Mouse (Mus musculus) limb, embryonic 10.5 days (tissue): ENCODE data around the gene Trim66. TPM values are rescaled to one million over a fixed set of nuclear protein-coding genes. Genes with fewer than 3 reads are reported as not detected.
A peak's percentile ranks its signal among the peaks of the same experiment; 100 is the strongest.

Source experiments
- DNase-seq: peaks from one replicate; pipeline ENCODE4 v3.0.0-alpha.2; 2017; ENCODE audit warnings: low spot score
- H3K27ac ChIP-seq: fragments of 300-500 bp; sonication (generic); 2 replicates; pipeline ENCODE4 v1.5.1; 2016; ENCODE audit warnings: mild to moderate bottlenecking
- H3K27me3 ChIP-seq: fragments of 300-500 bp; sonication (generic); 2 replicates; pipeline ENCODE4 v1.6.1; 2016; ENCODE audit warnings: low read depth, mild to moderate bottlenecking; ENCODE audit not compliant: poor library complexity, severe bottlenecking
- H3K36me3 ChIP-seq: fragments of 300-500 bp; sonication (generic); 2 replicates; pipeline ENCODE4 v1.6.1; 2016; ENCODE audit warnings: mild to moderate bottlenecking, moderate library complexity
- H3K4me1 ChIP-seq: fragments of 300-500 bp; sonication (generic); 2 replicates; pipeline ENCODE4 v1.6.1; 2016
- H3K4me3 ChIP-seq: fragments of 300-500 bp; sonication (generic); 2 replicates; pipeline ENCODE4 v1.5.1; 2016; ENCODE audit warnings: mild to moderate bottlenecking, moderate library complexity
- H3K9me3 ChIP-seq: fragments of 300-500 bp; sonication (generic); replicated peaks from 2 replicates; pipeline ENCODE4 v1.6.1; 2016; ENCODE audit warnings: mild to moderate bottlenecking
- WGBS: fragments of 180-500 bp; shearing (Covaris S2); methylation state at CpG from one replicate; pipeline ENCODE4 v1.1.7; 2016; 5-methylcytosine and 5-hydroxymethylcytosine counted together
- polyA plus RNA-seq: library from polyadenylated mRNA; unstranded; fragments of >200 nt; fragmentation: Nextera tagmentation; extraction: Ambion mirVana; gene quantifications from 2 replicates; pipeline ENCODE4 v1.2.1, GENCODE M21; 2016

Gene Trim66
- polyA plus RNA-seq, 1 experiment from 2014 or later = 0.05 TPM

DNA sequence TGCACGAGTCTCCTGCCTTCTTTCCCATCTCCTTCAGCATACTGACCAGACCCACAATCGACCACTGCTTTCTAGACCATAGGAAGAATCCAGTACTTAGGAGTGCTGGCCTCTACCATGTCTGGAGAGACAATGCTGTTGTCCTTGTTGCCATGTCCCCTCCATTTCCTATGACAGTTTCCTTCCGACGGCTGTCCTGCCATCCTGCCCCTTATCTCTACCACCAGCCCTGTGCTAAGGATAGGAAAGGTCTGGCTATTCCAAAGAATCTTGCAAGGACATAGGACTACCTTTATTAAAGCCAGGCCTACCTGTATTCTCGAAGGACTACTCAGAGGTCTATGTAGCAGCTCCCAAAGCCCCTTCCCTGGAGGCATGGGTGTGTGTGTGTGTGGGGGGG lies 23.6 kb upstream of the Trim66 start:
- Histone ChIP-seq H3K36me3 (peaks cover 89% of the 10 kb centered on the region), H3K27me3 (no peaks in the 10 kb centered on the region), H3K27ac (no peak overlapping the region), H3K4me1 (no peaks in the 10 kb centered on the region), H3K4me3 (no peak overlapping the region), H3K9me3 (no peaks in the 10 kb centered on the region)
- no peak for DNase-seq
- WGBS = 87% methylated on average over 5 of the region's 5 CpGs

- peaks cover 89% of the 10 kb centered on the region for H3K36me3 ChIP-seq
- no peak overlapping the region for H3K4me3 ChIP-seq
- no peak overlapping the region for H3K27ac ChIP-seq
- no peaks in the 10 kb centered on the region for H3K27me3 ChIP-seq
- no peaks in the 10 kb centered on the region for H3K4me1 ChIP-seq
- no peaks in the 10 kb centered on the region for H3K9me3 ChIP-seq
- no peak for DNase-seq
- 83% methylated on average over 2 of the region's 2 CpGs for WGBS
Observed at GRCm38 (mm10) chr7:109529741-109530140, 21.8 kb upstream of the Trim66 start.

GRCm38 (mm10) chr7:109528356-109528755 lies 20.4 kb upstream of the Trim66 start:
- Histone ChIP-seq H3K27ac (no peak overlapping the region), H3K9me3 (no peaks in the 10 kb centered on the region), H3K36me3 (peaks cover 89% of the 10 kb centered on the region), H3K4me1 (no peaks in the 10 kb centered on the region), H3K4me3 (no peak overlapping the region), H3K27me3 (no peaks in the 10 kb centered on the region)
- WGBS = 21% methylated on average over 3 of the region's 3 CpGs
- peak; percentile 61 for DNase-seq

DNA sequence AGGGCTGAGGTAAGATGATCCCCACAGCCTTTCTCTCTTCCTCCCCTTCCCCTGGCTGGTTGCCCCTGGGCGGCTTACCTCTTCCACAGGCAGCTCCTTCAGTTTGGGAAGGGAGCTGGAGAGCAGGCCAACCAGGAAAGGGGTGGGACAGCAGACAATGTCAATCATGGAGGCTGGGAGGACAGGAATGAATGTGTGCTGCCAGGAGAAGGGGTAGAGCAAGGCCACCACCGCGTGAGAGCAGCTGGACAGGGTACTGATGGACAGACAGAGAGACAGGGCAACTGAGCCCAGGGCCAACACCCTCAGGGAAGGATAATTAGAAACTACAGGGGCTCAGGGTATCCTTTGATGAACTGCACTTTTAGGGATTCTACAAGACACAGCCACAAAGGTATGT lies 19.6 kb upstream of the Trim66 start:
- no peaks in the 10 kb centered on the region for H3K4me1 ChIP-seq
- 65% methylated on average over 3 of the region's 3 CpGs for WGBS
- H3K27me3 ChIP-seq = no peaks in the 10 kb centered on the region
- H3K9me3 ChIP-seq = no peaks in the 10 kb centered on the region
- no peak overlapping the region for H3K4me3 ChIP-seq
- H3K36me3 ChIP-seq = peaks cover 91% of the 10 kb centered on the region
- no peak overlapping the region for H3K27ac ChIP-seq
- no peak for DNase-seq

- Histone ChIP-seq H3K27me3 (no peaks in the 10 kb centered on the region), H3K27ac (no peak overlapping the region), H3K9me3 (no peaks in the 10 kb centered on the region), H3K4me1 (peaks cover 3% of the 10 kb centered on the region), H3K36me3 (peaks cover 91% of the 10 kb centered on the region), H3K4me3 (no peak overlapping the region)
- no peak for DNase-seq
- WGBS = 65% methylated on average over 16 of the region's 16 CpGs
Observed at GRCm38 (mm10) chr7:109525740-109526663, 18.1 kb upstream of the Trim66 start.

GRCm38 (mm10) chr7:109524763-109525162 lies 16.8 kb upstream of the Trim66 start:
- WGBS = 90% methylated on average over 3 of the region's 3 CpGs

DNA sequence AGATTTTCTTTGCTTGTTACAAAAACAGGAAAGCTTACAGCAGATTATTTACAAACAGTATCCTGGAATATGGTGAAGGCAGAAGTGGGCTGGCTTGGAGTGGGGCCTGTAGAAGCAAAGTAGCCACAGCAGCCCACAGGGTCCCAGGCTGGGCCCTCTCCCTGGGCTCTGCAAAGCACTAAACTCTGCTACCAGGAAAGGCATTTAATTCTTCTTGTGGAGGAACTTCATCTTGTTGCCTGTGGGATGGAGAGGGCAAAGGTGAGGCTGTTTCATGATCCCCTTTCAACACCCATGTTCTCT lies 16.5 kb upstream of the Trim66 start:
- peaks cover 89% of the 10 kb centered on the region for H3K36me3 ChIP-seq
- no peak for DNase-seq

More at GRCm38 (mm10) chr7:109524763-109525162, 16.8 kb upstream of the Trim66 start:
- Histone ChIP-seq H3K4me3 (no peak overlapping the region), H3K27ac (no peak overlapping the region), H3K4me1 (peaks cover 16% of the 10 kb centered on the region), H3K36me3 (peaks cover 91% of the 10 kb centered on the region), H3K9me3 (no peaks in the 10 kb centered on the region), H3K27me3 (no peaks in the 10 kb centered on the region)
- no peak for DNase-seq

GRCm38 (mm10) chr7:109523741-109524441 lies 16.0 kb upstream of the Trim66 start:
- no peaks in the 10 kb centered on the region for H3K9me3 ChIP-seq
- peaks cover 89% of the 10 kb centered on the region for H3K36me3 ChIP-seq
- H3K4me3 ChIP-seq = no peak overlapping the region
- H3K27me3 ChIP-seq = no peaks in the 10 kb centered on the region
- H3K4me1 ChIP-seq = peaks cover 16% of the 10 kb centered on the region
- DNase-seq = no peak
- H3K27ac ChIP-seq = no peak overlapping the region
- WGBS = 52% methylated on average over 6 of the region's 6 CpGs

More for the DNA sequence above, 16.5 kb upstream of the Trim66 start:
- Histone ChIP-seq H3K27me3 (no peaks in the 10 kb centered on the region), H3K9me3 (no peaks in the 10 kb centered on the region), H3K27ac (no peak overlapping the region), H3K4me1 (peaks cover 16% of the 10 kb centered on the region), H3K4me3 (no peak overlapping the region)

GRCm38 (mm10) chr7:109523304-109523703 lies 15.4 kb upstream of the Trim66 start:
- WGBS = 61% methylated on average over 2 of the region's 2 CpGs
- H3K4me3 ChIP-seq = no peak overlapping the region
- peaks cover 86% of the 10 kb centered on the region for H3K36me3 ChIP-seq
- no peak for DNase-seq
- H3K27me3 ChIP-seq = no peaks in the 10 kb centered on the region
- no peaks in the 10 kb centered on the region for H3K9me3 ChIP-seq
- peaks cover 16% of the 10 kb centered on the region for H3K4me1 ChIP-seq
- no peak overlapping the region for H3K27ac ChIP-seq

GRCm38 (mm10) chr7:109522084-109522483 lies 14.2 kb upstream of the Trim66 start:
- H3K4me3 ChIP-seq = no peak overlapping the region
- peaks cover 24% of the 10 kb centered on the region for H3K4me1 ChIP-seq
- no peaks in the 10 kb centered on the region for H3K9me3 ChIP-seq
- peaks cover 73% of the 10 kb centered on the region for H3K36me3 ChIP-seq
- H3K27me3 ChIP-seq = no peaks in the 10 kb centered on the region
- 83% methylated on average over 5 of the region's 5 CpGs for WGBS
- H3K27ac ChIP-seq = no peak overlapping the region
- DNase-seq = no peak

GRCm38 (mm10) chr7:109519936-109520335 lies 12.0 kb upstream of the Trim66 start:
- Histone ChIP-seq H3K27me3 (no peaks in the 10 kb centered on the region), H3K9me3 (no peaks in the 10 kb centered on the region), H3K27ac (peak overlapping the region; percentile 98), H3K4me1 (peaks cover 24% of the 10 kb centered on the region), H3K36me3 (peaks cover 52% of the 10 kb centered on the region), H3K4me3 (peak overlapping the region; percentile 98)
- 7% methylated on average over 10 of the region's 10 CpGs for WGBS
- no peak for DNase-seq

DNA sequence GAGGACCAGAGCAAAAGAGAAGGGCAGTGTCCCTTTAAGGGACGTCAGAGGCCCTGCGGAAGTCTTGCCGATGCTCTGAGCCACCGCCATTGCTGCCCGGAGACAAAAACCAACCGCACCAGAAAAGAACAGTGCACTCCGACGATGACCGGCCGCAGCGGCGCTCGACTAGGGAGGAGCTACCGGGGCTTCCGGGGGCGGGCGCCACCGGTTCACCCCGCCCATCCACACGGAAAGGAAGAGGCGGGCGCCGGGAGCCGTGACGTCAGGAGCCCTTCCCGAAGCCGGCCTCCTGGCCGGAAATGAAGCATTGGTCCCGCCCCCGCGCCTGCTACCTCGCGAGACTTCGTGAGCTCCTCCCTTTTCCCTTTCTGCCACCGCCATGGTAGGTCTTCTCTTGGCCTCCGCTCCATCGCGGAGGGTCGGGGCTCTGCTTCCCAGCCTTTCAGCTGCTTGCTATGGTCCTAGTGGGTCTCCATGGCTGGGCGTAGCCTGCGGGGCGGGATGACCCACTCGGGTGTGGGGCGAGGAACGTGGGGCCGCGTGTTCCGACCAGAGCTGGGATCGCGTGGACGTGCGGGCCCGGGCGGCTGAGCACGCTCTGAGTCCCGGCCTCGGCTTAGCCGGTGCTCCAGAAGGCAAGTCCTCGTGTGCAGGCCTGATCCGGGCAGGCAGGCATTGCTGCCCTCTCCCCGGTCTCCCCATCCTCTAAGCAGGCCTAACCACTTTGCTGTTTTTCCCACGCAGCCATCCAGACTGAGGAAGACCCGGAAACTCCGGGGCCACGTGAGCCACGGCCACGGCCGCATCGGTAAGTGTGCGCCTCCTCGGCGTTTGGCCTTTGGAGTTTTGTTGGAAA lies 11.1 kb upstream of the Trim66 start, which contains the start of gene Rpl27a:
TSS of gene Rpl27a (plus strand) at position 310 of the 859 bp plus-strand sequence.
- under 1% methylated on average over 72 of the region's 72 CpGs for WGBS
- Histone ChIP-seq H3K27ac (peak within 1 kb of the TSS; percentile 98), H3K9me3 (no peaks in the 10 kb centered on the region), H3K27me3 (no peaks in the 10 kb centered on the region), H3K4me1 (peaks cover 24% of the 10 kb centered on the region), H3K4me3 (peak within 1 kb of the TSS; percentile 98), H3K36me3 (peaks cover 43% of the 10 kb centered on the region)
- peak; percentile 99 for DNase-seq
